Mouse (Mus musculus) stomach, postnatal 0 days (tissue): ENCODE measurements around the gene Shld1. TPM values are rescaled to one million over a fixed set of nuclear protein-coding genes. Genes with fewer than 3 reads are reported as not detected.

ENCODE experiments used
- ATAC-seq: fragments of 200-750 bp; cut with Nextera tagmentation; 2 replicates; pipeline ENCODE4 v1.8.0; 2017; ENCODE audit not compliant: low FRiP score, low TSS enrichment
- DNase-seq: peaks from one replicate; pipeline ENCODE4 v3.0.0-alpha.2; 2016; ENCODE audit warnings: low spot score
- H3K27ac ChIP-seq: fragments of 300-500 bp; sonication (generic); replicated peaks from 2 replicates; pipeline ENCODE4 v1.5.1; 2014; ENCODE audit warnings: mild to moderate bottlenecking, control low read depth
- H3K27me3 ChIP-seq: fragments of 300-500 bp; sonication (generic); 2 replicates; pipeline ENCODE4 v1.6.1; 2014; ENCODE audit warnings: low read length; ENCODE audit not compliant: control insufficient read depth, insufficient read depth
- H3K36me3 ChIP-seq: fragments of 300-500 bp; sonication (generic); 2 replicates; pipeline ENCODE4 v1.6.1; 2014; ENCODE audit warnings: low read length, mixed read lengths; ENCODE audit not compliant: control insufficient read depth, insufficient read depth
- H3K4me1 ChIP-seq: fragments of 300-500 bp; sonication (generic); replicated peaks from 2 replicates; pipeline ENCODE4 v1.6.1; 2014; ENCODE audit warnings: antibody characterized with exemption; ENCODE audit not compliant: control insufficient read depth, insufficient read depth
- H3K4me2 ChIP-seq: fragments of 300-500 bp; sonication (generic); replicated peaks from 2 replicates; pipeline ENCODE4 v1.6.1; 2014; ENCODE audit warnings: low read depth, mild to moderate bottlenecking, control low read depth, moderate library complexity
- H3K4me3 ChIP-seq: fragments of 300-500 bp; sonication (generic); 2 replicates; pipeline ENCODE4 v1.5.1; 2014; ENCODE audit warnings: low read depth, low read length, control low read depth
- H3K9ac ChIP-seq: fragments of 300-500 bp; sonication (generic); 2 replicates; pipeline ENCODE4 v1.6.1; 2014; ENCODE audit warnings: mild to moderate bottlenecking, low read length, control low read depth, mixed read lengths
- H3K9me3 ChIP-seq: fragments of 300-500 bp; sonication (generic); 2 replicates; pipeline ENCODE4 v1.6.1; 2016; ENCODE audit warnings: low read length; ENCODE audit not compliant: control insufficient read depth
- CTCF ChIP-seq: IDR thresholded peaks from 2 replicates; pipeline ENCODE4 v1.5.1; 2016; ENCODE audit warnings: antibody characterized with exemption, low read depth, mild to moderate bottlenecking, moderate library complexity
- EP300 ChIP-seq: optimal IDR thresholded peaks from 2 replicates; pipeline ENCODE3; 2016; ENCODE audit warnings: antibody characterized with exemption
- WGBS: fragments of 180-500 bp; shearing (Covaris S2); extraction: QIAGEN DNeasy Blood & Tissue Kit; methylation state at CpG from one replicate; pipeline ENCODE4 v1.1.7; 2014; 5-methylcytosine and 5-hydroxymethylcytosine counted together
- polyA plus RNA-seq: library from polyadenylated mRNA; unstranded; fragments of >200 nt; fragmentation: Nextera tagmentation; extraction: Ambion mirVana; gene quantifications from 2 replicates; pipeline ENCODE4 v1.2.1, GENCODE M21; 2015

Shld1 gene
- polyA plus RNA-seq, 1 experiment from 2014 or later, result 9.8 TPM

DNA sequence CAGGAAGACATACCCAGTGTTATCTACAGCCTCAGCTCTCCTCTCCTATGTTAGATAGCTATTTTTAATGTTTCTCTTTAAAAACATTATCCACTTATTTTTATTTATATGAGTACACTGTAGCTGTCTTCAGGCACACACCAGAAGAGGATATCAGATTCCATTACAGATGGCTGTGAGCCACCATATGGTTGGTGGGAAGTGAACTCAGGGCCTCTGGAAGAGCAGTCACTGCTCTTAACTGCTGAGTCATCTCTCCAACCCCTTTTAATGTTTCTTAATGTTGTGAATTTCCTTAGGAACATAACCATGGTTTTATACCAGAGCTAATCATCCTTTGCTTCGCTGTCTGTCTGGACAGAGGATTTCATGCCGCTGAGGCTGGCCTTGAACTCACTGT is 35.1 kb downstream of the Shld1 start:
- Histone ChIP-seq H3K9ac (no peak overlapping the region), H3K27ac (no peak overlapping the region), H3K9me3 (no peaks in the 10 kb centered on the region), H3K27me3 (no peaks in the 10 kb centered on the region), H3K4me1 (no peaks in the 10 kb centered on the region), H3K4me2 (no peak overlapping the region), H3K36me3 (no peaks in the 10 kb centered on the region), H3K4me3 (no peak overlapping the region)
- ATAC-seq, result no peak
- DNase-seq, result no peak
- TF ChIP-seq EP300 (no peak), CTCF (no peak)
- WGBS, result 93% methylated on average over 2 of the region's 2 CpGs

DNA sequence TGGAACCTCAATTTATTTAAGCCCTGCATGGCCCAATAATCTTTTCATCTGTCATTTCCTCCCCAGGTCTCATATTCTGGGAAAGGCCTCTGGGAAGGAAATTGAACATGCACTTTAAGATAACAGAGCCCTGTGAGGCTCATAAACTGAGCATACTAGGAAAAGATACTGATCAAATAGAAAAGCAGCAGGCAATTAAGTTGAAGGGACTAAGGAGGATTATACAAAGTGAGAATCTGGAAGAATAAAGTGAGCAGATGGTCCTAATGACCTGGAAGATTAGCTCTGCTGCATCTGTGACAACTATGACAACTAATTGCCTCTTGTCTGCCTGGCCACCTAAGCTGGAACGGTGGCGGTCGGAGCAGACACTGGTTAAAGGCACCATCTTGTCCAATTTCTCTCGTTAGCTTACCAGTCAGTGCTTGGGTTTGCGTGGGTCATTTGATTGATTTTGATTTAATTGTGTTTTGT is 37.3 kb downstream of the Shld1 start:
- no peak for DNase-seq
- no peak for ATAC-seq
- no peak overlapping the region for H3K27ac ChIP-seq
- no peaks in the 10 kb centered on the region for H3K36me3 ChIP-seq
- H3K9me3 ChIP-seq, result no peaks in the 10 kb centered on the region
- no peak overlapping the region for H3K9ac ChIP-seq
- TF ChIP-seq CTCF (no peak), EP300 (no peak)
- H3K4me3 ChIP-seq, result no peak overlapping the region
- no peak overlapping the region for H3K4me2 ChIP-seq
- no peaks in the 10 kb centered on the region for H3K27me3 ChIP-seq
- WGBS, result 76% methylated on average over 5 of the region's 5 CpGs
- H3K4me1 ChIP-seq, result no peaks in the 10 kb centered on the region

DNA sequence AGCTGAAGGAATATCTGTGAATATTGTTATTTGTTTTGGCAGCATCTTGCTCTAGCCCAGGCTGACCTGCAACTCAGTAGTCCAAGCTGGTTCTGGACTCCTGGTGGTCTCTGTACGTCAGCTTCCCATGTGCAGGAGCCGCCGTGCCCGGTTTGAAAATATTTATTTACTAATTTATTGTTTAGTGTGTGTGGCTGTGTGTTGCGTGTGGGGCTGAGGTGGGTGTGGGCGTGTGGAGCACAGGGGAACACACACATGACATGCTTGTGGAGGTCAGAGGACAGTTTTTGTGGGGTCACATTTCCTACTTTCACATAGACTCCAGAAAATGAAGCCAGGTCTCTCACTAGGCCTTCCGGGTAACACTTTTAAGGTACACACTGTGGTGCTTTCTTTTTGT is 37.8 kb downstream of the Shld1 start:
- Histone ChIP-seq H3K4me1 (no peaks in the 10 kb centered on the region), H3K36me3 (no peaks in the 10 kb centered on the region), H3K27ac (no peak overlapping the region), H3K9ac (no peak overlapping the region), H3K4me3 (no peak overlapping the region), H3K4me2 (no peak overlapping the region), H3K9me3 (no peaks in the 10 kb centered on the region), H3K27me3 (no peaks in the 10 kb centered on the region)
- ATAC-seq (no peak), DNase-seq (no peak)
- WGBS, result 94% methylated on average over 7 of the region's 7 CpGs
- TF ChIP-seq CTCF, result no peak
- no peak for TF ChIP-seq EP300

DNA sequence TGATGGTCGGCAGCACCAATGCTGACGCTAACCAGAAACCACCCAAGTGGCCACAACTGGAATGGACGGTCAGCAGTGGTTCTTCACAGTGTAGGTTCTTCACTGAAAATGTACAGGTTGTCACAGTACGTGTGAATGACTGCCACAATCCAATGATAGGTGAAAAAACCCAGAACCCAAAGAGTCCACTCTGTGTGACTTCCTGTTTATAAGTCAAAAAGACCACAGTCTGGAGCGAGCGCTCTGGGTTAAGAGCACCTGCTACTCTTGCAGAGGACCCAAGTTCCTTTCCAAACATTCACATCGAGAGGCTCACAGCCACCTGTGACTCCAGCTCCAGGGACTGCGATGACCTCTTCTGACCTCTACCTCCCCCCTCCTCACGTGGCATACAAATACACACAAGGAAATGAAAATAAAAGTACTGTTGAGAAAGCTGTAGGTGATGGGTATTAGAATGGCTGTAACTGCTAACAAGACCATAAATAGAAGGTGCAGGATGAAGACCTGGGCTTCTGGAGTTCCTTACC is 38.7 kb downstream of the Shld1 start:
- Histone ChIP-seq H3K4me2 (no peak overlapping the region), H3K36me3 (no peaks in the 10 kb centered on the region), H3K27me3 (no peaks in the 10 kb centered on the region), H3K9ac (no peak overlapping the region), H3K27ac (no peak overlapping the region), H3K4me1 (no peaks in the 10 kb centered on the region), H3K4me3 (no peak overlapping the region), H3K9me3 (no peaks in the 10 kb centered on the region)
- TF ChIP-seq CTCF (no peak), EP300 (no peak)
- no peak for DNase-seq
- ATAC-seq, result no peak
- WGBS, result 75% methylated on average over 9 of the region's 9 CpGs

DNA sequence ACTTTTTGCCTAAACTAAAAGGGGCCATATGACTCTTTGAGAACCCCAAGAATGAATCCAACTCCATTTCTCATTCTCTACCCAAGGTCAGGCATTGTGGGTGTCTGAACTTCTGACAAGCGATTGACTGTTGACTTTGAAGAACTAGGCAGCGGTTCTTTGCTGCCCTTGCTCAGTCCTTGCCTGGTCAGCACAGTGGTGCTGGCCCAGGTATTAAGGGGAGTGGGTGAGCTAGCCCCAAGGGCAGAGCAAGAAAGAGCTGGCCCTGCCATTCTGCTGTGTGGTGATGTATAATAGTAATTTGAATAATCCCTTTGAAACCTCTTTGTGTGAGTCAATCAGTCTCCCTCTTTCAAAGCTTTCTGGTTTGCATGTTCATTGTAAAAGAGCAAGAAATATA is 39.4 kb downstream of the Shld1 start:
- TF ChIP-seq EP300 (no peak), CTCF (no peak)
- 86% methylated on average over 2 of the region's 2 CpGs for WGBS
- Histone ChIP-seq H3K4me3 (no peak overlapping the region), H3K4me1 (no peaks in the 10 kb centered on the region), H3K9me3 (no peaks in the 10 kb centered on the region), H3K36me3 (no peaks in the 10 kb centered on the region), H3K27ac (no peak overlapping the region), H3K4me2 (no peak overlapping the region), H3K9ac (no peak overlapping the region), H3K27me3 (no peaks in the 10 kb centered on the region)
- ATAC-seq (no peak), DNase-seq (no peak)

DNA sequence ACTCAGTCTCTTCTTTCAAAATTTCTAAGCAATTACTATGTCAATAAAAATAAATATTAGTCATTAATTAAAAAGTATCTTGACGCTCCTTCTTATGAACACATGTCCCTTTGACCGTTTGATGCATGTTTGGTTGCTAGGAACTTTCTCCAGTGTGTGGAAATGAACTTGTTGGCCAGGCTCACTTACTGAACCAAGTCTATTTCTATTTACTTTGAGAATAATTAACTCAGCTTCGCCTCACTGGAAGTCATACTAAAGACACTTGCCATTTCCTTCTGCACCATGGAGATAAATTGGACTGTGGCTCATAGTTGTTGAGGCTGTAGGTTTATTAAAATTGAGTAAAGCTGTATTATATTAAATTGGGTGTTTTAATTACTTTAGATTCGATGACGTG is 46.2 kb downstream of the Shld1 start:
- no peak for DNase-seq
- H3K4me2 ChIP-seq, result no peak overlapping the region
- no peak overlapping the region for H3K4me3 ChIP-seq
- TF ChIP-seq EP300 (no peak), CTCF (no peak)
- no peak overlapping the region for H3K27ac ChIP-seq
- no peaks in the 10 kb centered on the region for H3K9me3 ChIP-seq
- no peak overlapping the region for H3K9ac ChIP-seq
- no peak for ATAC-seq
- 45% methylated on average over 5 of the region's 5 CpGs for WGBS
- no peaks in the 10 kb centered on the region for H3K4me1 ChIP-seq
- no peaks in the 10 kb centered on the region for H3K36me3 ChIP-seq
- no peaks in the 10 kb centered on the region for H3K27me3 ChIP-seq
